Mouse (Mus musculus) left cerebral cortex, adult 2 months (tissue): ENCODE measurements around the gene Pdha2. TPM values are rescaled to one million over a fixed set of nuclear protein-coding genes. Genes with fewer than 3 reads are reported as not detected.
A peak's percentile ranks its signal among the peaks of the same experiment; 100 is the strongest.

Source experiments
- DNase-seq, 2 experiments: peaks; one replicate each; pipeline ENCODE4 v3.0.0; 2021 to 2022; ENCODE audit warnings: low spot score in 2 of 2, mixed read lengths in 1 of 2; ENCODE audit errors: extremely low spot score in 1 of 2
- H3K27ac ChIP-seq: fragments of 200-600 bp; 2 replicates; pipeline ENCODE4 v1.8.1; 2022
- H3K4me3 ChIP-seq: fragments of 200-600 bp; 2 replicates; pipeline ENCODE4 v1.8.1; 2022
- CTCF ChIP-seq: fragments of 200-600 bp; IDR thresholded peaks from 2 replicates; pipeline ENCODE4 v1.8.1; 2022; ENCODE audit warnings: antibody characterized with exemption, mild to moderate bottlenecking, moderate library complexity
- intact Hi-C: fragments of 180-260 bp; cut with DNase I; formaldehyde crosslinking; loops from one replicate; pipeline ENCODE4 v1.15.1; 2025
- long read RNA-seq, 2 experiments: library from polyadenylated mRNA; stranded (forward); transcript quantifications; one replicate each; pipeline ENCODE4 v2.0.0; 2021; ENCODE audit warnings: borderline mapping rate in 2 of 2
- total RNA-seq, 2 experiments: library from RNA; stranded (reverse); gene quantifications; 2 replicates each; pipeline ENCODE4 v1.2.3; 2021

Gene Pdha2
- total RNA-seq, result not detected
- long read RNA-seq, experiment 1, result 0 reads
- long read RNA-seq, experiment 2, result 0 reads

DNA sequence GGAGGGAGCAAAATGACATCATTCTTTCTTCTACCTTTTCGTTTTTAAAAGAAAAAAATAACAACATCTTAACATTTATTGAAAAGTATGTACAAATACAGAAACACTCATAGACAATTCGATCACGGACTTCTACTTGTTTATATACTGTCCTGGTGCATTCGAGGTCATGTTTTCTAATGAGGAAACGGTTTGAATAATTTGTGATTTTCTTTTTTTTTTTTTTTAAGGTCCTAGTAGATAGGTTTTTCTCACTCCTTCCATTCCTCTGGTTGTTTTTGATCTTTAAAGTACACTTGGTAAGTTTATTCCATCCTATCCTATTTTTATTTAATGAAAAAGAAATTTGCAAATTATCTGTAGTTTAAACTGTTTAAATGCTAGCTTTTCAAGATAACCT lies at the start of gene Pdha2:
Gene Pdha2, minus strand, starts transcription at position 101 of the 400 bp plus-strand sequence.
- no peak for TF ChIP-seq CTCF
- no peak for DNase-seq
- intact Hi-C loops, result no loop called here
- Histone ChIP-seq H3K4me3 (no peak within 1 kb of the TSS), H3K27ac (no peak within 1 kb of the TSS)

GRCm38 (mm10) chr3:141260518-141260917 lies 48.4 kb upstream of the Pdha2 start:
- Histone ChIP-seq H3K27ac (no peak overlapping the region), H3K4me3 (no peak overlapping the region)
- TF ChIP-seq CTCF, result no peak
- intact Hi-C loops, result no loop called here
- DNase-seq, result no peak

DNA sequence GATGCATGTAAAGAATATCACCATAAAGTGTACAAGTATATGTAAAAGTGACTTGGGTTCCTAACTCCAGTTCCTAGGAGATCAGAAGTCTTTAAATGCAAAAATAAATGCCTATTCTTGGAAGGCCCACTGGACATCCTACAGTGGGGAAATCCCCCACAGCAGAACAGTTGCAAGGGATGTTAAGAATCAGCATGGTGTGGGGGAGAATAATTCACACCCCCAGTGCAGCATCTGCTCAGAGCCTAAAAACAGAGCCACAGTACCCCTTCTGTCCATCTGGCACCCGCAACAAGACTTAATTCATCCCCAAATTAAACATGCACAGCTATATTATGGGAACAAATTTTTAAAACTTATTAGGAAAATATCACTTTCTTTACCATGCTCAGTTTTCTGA lies 39.3 kb upstream of the Pdha2 start:
- H3K27ac ChIP-seq, result no peak overlapping the region
- peak; percentile 28 to 37 for DNase-seq
- no peak overlapping the region for H3K4me3 ChIP-seq
- intact Hi-C loops, result no loop called here
- no peak for TF ChIP-seq CTCF

GRCm38 (mm10) chr3:141244725-141245298 lies 32.7 kb upstream of the Pdha2 start:
- Histone ChIP-seq H3K27ac (no peak overlapping the region), H3K4me3 (no peak overlapping the region)
- DNase-seq, result no peak
- TF ChIP-seq CTCF, result no peak
- intact Hi-C loops, result no loop called here

DNA sequence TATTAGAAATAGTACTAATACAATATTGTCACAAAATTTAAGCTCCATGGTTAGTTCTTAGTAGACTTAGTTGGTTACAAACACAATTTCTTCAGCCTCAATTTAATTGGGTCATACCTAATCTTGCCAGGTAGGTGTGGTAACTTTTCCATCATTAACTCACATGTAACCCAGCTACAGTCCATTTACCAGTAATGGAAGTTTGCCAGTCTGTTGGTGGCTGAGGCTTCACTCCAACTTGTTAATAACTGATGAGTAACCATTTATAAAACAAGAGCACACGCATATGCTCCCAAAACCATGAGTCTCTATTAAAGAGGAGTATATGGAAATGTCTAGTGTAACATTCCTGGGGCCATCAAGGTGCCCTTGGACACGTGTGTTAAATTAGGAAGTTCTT lies 25.9 kb upstream of the Pdha2 start:
- intact Hi-C loops, result no loop called here
- no peak for TF ChIP-seq CTCF
- DNase-seq, result no peak
- no peak overlapping the region for H3K4me3 ChIP-seq
- no peak overlapping the region for H3K27ac ChIP-seq

- TF ChIP-seq CTCF, result no peak
- Histone ChIP-seq H3K27ac (no peak overlapping the region), H3K4me3 (no peak overlapping the region)
- intact Hi-C loops, result no loop called here
- no peak for DNase-seq
Measured at GRCm38 (mm10) chr3:141229148-141229547, 17.0 kb upstream of the Pdha2 start.

DNA sequence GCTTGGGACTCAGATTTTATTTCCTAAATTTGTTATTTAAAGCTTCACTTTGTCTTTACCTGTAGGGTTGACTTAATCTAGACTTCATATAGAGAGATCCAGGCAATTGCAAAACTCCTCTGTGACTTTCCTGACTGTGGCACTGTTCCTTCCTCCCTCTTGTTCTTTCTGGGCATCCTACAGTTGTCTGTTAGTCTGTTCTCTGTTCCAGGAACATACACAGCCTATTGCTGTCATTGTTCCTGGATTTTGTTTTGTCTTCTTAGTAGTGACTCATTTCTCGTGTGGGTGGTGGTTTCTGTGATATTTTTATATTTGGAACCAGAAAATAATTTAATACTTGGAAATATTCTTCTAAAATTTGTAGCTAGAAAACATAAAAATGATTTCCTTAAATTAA lies 10.2 kb upstream of the Pdha2 start:
- no peak for DNase-seq
- intact Hi-C loops, result no loop called here
- TF ChIP-seq CTCF, result no peak
- Histone ChIP-seq H3K27ac (no peak overlapping the region), H3K4me3 (no peak overlapping the region)

- DNase-seq, result no peak
- H3K4me3 ChIP-seq, result no peak overlapping the region
- intact Hi-C loops, result no loop called here
- no peak for TF ChIP-seq CTCF
- no peak overlapping the region for H3K27ac ChIP-seq
Measured at GRCm38 (mm10) chr3:141218561-141218960, 6.4 kb upstream of the Pdha2 start.

GRCm38 (mm10) chr3:141216999-141217398 lies 4.8 kb upstream of the Pdha2 start:
- no peak; the same call in none of the 2 replicates for TF ChIP-seq CTCF
- Histone ChIP-seq H3K4me3 (no peak overlapping the region), H3K27ac (no peak overlapping the region)
- no peak for DNase-seq
- intact Hi-C loops, result no loop called here

GRCm38 (mm10) chr3:141216237-141216636 lies 4.1 kb upstream of the Pdha2 start:
- intact Hi-C loops, result no loop called here
- no peak overlapping the region for H3K4me3 ChIP-seq

DNA sequence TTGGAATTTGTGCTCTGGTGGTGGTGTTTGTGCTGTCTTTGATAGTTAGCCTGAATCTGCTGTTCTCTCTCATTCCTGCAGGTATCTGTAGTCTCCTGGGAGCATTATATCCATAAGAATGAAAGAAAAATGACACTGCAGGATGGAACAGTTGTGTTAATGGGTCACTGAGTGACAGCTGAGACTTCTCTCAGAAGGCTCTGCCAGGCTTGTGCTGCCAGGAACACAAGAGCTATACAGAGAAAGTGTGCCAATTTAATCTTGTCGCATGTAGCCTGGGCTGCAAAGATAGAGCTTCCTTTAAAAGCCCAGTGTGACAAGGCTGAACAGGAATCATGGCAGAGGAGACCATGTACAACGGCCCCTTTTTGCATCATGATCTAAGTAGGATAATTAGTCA lies 2.6 kb upstream of the Pdha2 start:
- H3K27ac ChIP-seq, result no peak overlapping the region
- intact Hi-C loops, result no loop called here
- DNase-seq, result no peak
- H3K4me3 ChIP-seq, result no peak overlapping the region
- no peak for TF ChIP-seq CTCF

More at GRCm38 (mm10) chr3:141216237-141216636, 4.1 kb upstream of the Pdha2 start:
- H3K27ac ChIP-seq, result no peak overlapping the region
- no peak for DNase-seq
- TF ChIP-seq CTCF, result no peak

DNA sequence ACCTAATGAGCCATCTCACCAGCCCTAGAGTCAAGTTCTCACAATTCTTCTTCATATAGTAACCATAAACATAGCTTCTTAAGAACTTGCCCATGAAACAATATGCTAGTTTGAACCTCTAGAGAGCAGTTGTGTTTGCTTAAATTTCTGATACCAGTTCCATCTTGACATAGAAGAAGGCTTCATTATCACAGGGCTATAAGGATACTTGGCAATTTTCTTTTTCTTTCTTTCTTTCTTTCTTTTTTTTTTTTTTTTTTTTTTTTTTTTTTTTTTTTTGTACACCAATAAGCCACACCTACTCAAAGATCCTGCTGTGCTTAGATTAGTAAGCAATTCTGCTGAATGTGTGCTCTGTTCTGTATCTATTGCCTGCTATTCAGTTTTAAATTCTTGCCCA lies 2.0 kb upstream of the Pdha2 start:
- DNase-seq, result no peak
- intact Hi-C loops, result no loop called here
- no peak for TF ChIP-seq CTCF
- H3K27ac ChIP-seq, result no peak overlapping the region
- no peak overlapping the region for H3K4me3 ChIP-seq

DNA sequence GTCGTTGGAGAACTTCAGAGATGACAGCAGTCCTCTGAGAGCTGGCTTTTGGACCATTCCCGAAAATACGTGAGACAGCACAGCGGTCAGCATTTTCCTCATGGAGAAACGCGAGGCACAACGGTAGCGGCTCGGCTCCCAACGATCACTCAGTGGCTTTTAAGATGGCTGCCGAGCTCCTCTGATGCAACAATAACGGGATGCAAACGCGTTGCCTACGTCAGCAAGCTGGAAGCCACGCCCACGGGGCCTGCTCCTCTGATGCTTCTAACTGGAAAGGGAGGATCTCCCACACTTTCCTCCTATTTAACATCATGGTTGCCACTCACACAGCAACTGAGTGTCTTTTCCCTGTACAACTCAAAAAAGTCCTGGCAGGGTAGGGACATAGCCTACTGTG lies 511 bp downstream of the Pdha2 start:
- Histone ChIP-seq H3K27ac (no peak overlapping the region), H3K4me3 (no peak overlapping the region)
- intact Hi-C loops, result no loop called here
- no peak for DNase-seq
- no peak for TF ChIP-seq CTCF

- Histone ChIP-seq H3K27ac (no peak overlapping the region), H3K4me3 (no peak overlapping the region)
- no peak for TF ChIP-seq CTCF
- no peak for DNase-seq
- intact Hi-C loops, result no loop called here
Measured at GRCm38 (mm10) chr3:141201766-141202165, 10.4 kb downstream of the Pdha2 start.
